Mouse (Mus musculus): Measurements from ENCODE around the gene Rin3. TPM values are rescaled to one million over a fixed set of nuclear protein-coding genes. Genes with fewer than 3 reads are reported as not detected.

Gene Rin3
- total RNA-seq, 1 experiment = 3.8 TPM

- no peak for DNase-seq (ENCODE audit: low read depth, low spot score)
- Histone ChIP-seq H3K36me3 (ENCODE audit: control insufficient read depth, insufficient read depth, low read length, poor library complexity, severe bottlenecking) (no peaks in the 10 kb centered on the region), H3K9me3 (ENCODE audit: control insufficient read depth, insufficient read depth, low read depth, low read length) (no peaks in the 10 kb centered on the region), H3K4me1 (ENCODE audit: control insufficient read depth in 2 of 2, insufficient read depth in 2 of 2, low read length in 2 of 2, poor library complexity in 1 of 2) (no peaks in the 10 kb centered on the region), H3K9ac (ENCODE audit: insufficient read depth, low read depth, low read length, poor library complexity, severe bottlenecking) (no peak overlapping the region), H3K27ac (ENCODE audit: insufficient read depth, low read depth, low read length, poor library complexity, severe bottlenecking) (no peak overlapping the region), H3K4me3 (ENCODE audit: insufficient read depth in 1 of 2, low read depth in 1 of 2, low read length in 2 of 2, poor library complexity in 1 of 2, severe bottlenecking in 1 of 2) (no peak overlapping the region)
- TF ChIP-seq MAFK (IDR thresholded peaks at IDR 0.05; ENCODE audit: insufficient read depth, low read depth, low read length) (no peak), ZNF384 (IDR thresholded peaks at IDR 0.05; ENCODE audit: low read depth, low read length) (no peak), ZC3H11A (IDR thresholded peaks at IDR 0.05; ENCODE audit: borderline replicate concordance, low read depth, low read length) (no peak), HCFC1 (IDR thresholded peaks at IDR 0.05; ENCODE audit: borderline replicate concordance, insufficient read depth, low read length) (no peak)
- in situ Hi-C loops (cut with MboI; ENCODE audit: low sequenced_read_pairs in 2 of 2, unreplicated experiment in 2 of 2) = no loop called here
Observed at GRCm38 (mm10) chr12:102292501-102293215, 9.8 kb downstream of the Rin3 start.

- TF ChIP-seq ZNF384 (IDR thresholded peaks at IDR 0.05; ENCODE audit: low read depth, low read length) (no peak), ZC3H11A (IDR thresholded peaks at IDR 0.05; ENCODE audit: borderline replicate concordance, low read depth, low read length) (no peak), MAFK (IDR thresholded peaks at IDR 0.05; ENCODE audit: insufficient read depth, low read depth, low read length) (no peak), CHD2 (IDR thresholded peaks at IDR 0.05; ENCODE audit: low read depth, low read length) (no peak), HCFC1 (IDR thresholded peaks at IDR 0.05; ENCODE audit: borderline replicate concordance, insufficient read depth, low read length) (no peak)
- in situ Hi-C loops (cut with MboI; ENCODE audit: low sequenced_read_pairs in 2 of 2, unreplicated experiment in 2 of 2) = no loop called here
Observed at GRCm38 (mm10) chr12:102294634-102295033, 11.8 kb downstream of the Rin3 start.

GRCm38 (mm10) chr12:102295230-102295629 is 12.4 kb downstream of the Rin3 start:
- no peak overlapping the region for H3K27ac ChIP-seq (ENCODE audit: insufficient read depth, low read depth, low read length, poor library complexity, severe bottlenecking)
- H3K4me3 ChIP-seq (ENCODE audit: insufficient read depth in 1 of 2, low read depth in 1 of 2, low read length in 2 of 2, poor library complexity in 1 of 2, severe bottlenecking in 1 of 2) = no peak overlapping the region
- no peaks in the 10 kb centered on the region for H3K36me3 ChIP-seq (ENCODE audit: control insufficient read depth, insufficient read depth, low read length, poor library complexity, severe bottlenecking)
- H3K9ac ChIP-seq (ENCODE audit: insufficient read depth, low read depth, low read length, poor library complexity, severe bottlenecking) = no peak overlapping the region
- in situ Hi-C loops (cut with MboI; ENCODE audit: low sequenced_read_pairs in 2 of 2, unreplicated experiment in 2 of 2) = no loop called here
- TF ChIP-seq CHD2 (IDR thresholded peaks at IDR 0.05; ENCODE audit: low read depth, low read length) = no peak
- TF ChIP-seq MAFK (IDR thresholded peaks at IDR 0.05; ENCODE audit: insufficient read depth, low read depth, low read length) = no peak
- TF ChIP-seq HCFC1 (IDR thresholded peaks at IDR 0.05; ENCODE audit: borderline replicate concordance, insufficient read depth, low read length) = no peak
- TF ChIP-seq ZNF384 (IDR thresholded peaks at IDR 0.05; ENCODE audit: low read depth, low read length) = no peak
- TF ChIP-seq ZC3H11A (IDR thresholded peaks at IDR 0.05; ENCODE audit: borderline replicate concordance, low read depth, low read length) = no peak
- H3K9me3 ChIP-seq (ENCODE audit: control insufficient read depth, insufficient read depth, low read depth, low read length) = no peaks in the 10 kb centered on the region
- H3K4me1 ChIP-seq (ENCODE audit: control insufficient read depth in 2 of 2, insufficient read depth in 2 of 2, low read length in 2 of 2, poor library complexity in 1 of 2) = no peaks in the 10 kb centered on the region
- DNase-seq (ENCODE audit: low read depth, low spot score) = no peak

More at GRCm38 (mm10) chr12:102294634-102295033, 11.8 kb downstream of the Rin3 start:
- Histone ChIP-seq H3K4me3 (ENCODE audit: insufficient read depth in 1 of 2, low read depth in 1 of 2, low read length in 2 of 2, poor library complexity in 1 of 2, severe bottlenecking in 1 of 2) (no peak overlapping the region), H3K9ac (ENCODE audit: insufficient read depth, low read depth, low read length, poor library complexity, severe bottlenecking) (no peak overlapping the region), H3K36me3 (ENCODE audit: control insufficient read depth, insufficient read depth, low read length, poor library complexity, severe bottlenecking) (no peaks in the 10 kb centered on the region), H3K4me1 (ENCODE audit: control insufficient read depth in 2 of 2, insufficient read depth in 2 of 2, low read length in 2 of 2, poor library complexity in 1 of 2) (no peaks in the 10 kb centered on the region), H3K9me3 (ENCODE audit: control insufficient read depth, insufficient read depth, low read depth, low read length) (no peaks in the 10 kb centered on the region), H3K27ac (ENCODE audit: insufficient read depth, low read depth, low read length, poor library complexity, severe bottlenecking) (no peak overlapping the region)
- DNase-seq (ENCODE audit: low read depth, low spot score) = no peak

- TF ChIP-seq ZNF384 (IDR thresholded peaks at IDR 0.05; ENCODE audit: low read depth, low read length) = no peak
- no peak for TF ChIP-seq HCFC1 (IDR thresholded peaks at IDR 0.05; ENCODE audit: borderline replicate concordance, insufficient read depth, low read length)
- no peak for TF ChIP-seq CHD2 (IDR thresholded peaks at IDR 0.05; ENCODE audit: low read depth, low read length)
- no peak for TF ChIP-seq MAFK (IDR thresholded peaks at IDR 0.05; ENCODE audit: insufficient read depth, low read depth, low read length)
- no peaks in the 10 kb centered on the region for H3K36me3 ChIP-seq (ENCODE audit: control insufficient read depth, insufficient read depth, low read length, poor library complexity, severe bottlenecking)
- no peak for DNase-seq (ENCODE audit: low read depth, low spot score)
- in situ Hi-C loops (cut with MboI; ENCODE audit: low sequenced_read_pairs in 2 of 2, unreplicated experiment in 2 of 2) = no loop called here
- no peak overlapping the region for H3K27ac ChIP-seq (ENCODE audit: insufficient read depth, low read depth, low read length, poor library complexity, severe bottlenecking)
- no peaks in the 10 kb centered on the region for H3K4me1 ChIP-seq (ENCODE audit: control insufficient read depth in 2 of 2, insufficient read depth in 2 of 2, low read length in 2 of 2, poor library complexity in 1 of 2)
- H3K9ac ChIP-seq (ENCODE audit: insufficient read depth, low read depth, low read length, poor library complexity, severe bottlenecking) = no peak overlapping the region
- H3K9me3 ChIP-seq (ENCODE audit: control insufficient read depth, insufficient read depth, low read depth, low read length) = no peaks in the 10 kb centered on the region
- no peak overlapping the region for H3K4me3 ChIP-seq (ENCODE audit: insufficient read depth in 1 of 2, low read depth in 1 of 2, low read length in 2 of 2, poor library complexity in 1 of 2, severe bottlenecking in 1 of 2)
Observed at GRCm38 (mm10) chr12:102295662-102296061, 12.8 kb downstream of the Rin3 start.
